23 mouse cellular contexts compared by ENCODE assay signal in genomic region chr6:48185311-48185710, GRCm38 (mm10).
A peak's percentile ranks its signal among the peaks of the same experiment; 100 is the strongest.
DNase-seq lines count a peak whose midpoint lies in the region; TF ChIP-seq lines count a peak whose summit lies in the region.
"Had no signal": no experiment of that assay in that cellular context is flagged by ENCODE, and none has a peak within 500 bp of the region (broad histone marks: within the 10 kb centered on the region; RNA-seq: fewer than 3 reads in every experiment).

No protein-coding gene starts in this region.

- peak; percentile 5 for DNase-seq in retina, embryonic 14.5 days (ENCODE audit: low spot score)
- DNase-seq in retina, postnatal 1 day = no peak
- DNase-seq in CH12.LX (ENCODE audit: extremely low read depth) = peak; percentile 69
- DNase-seq in ES-E14 (ENCODE audit: low read depth, low spot score) = no peak
- peak; percentile 38 for DNase-seq in R1 (ENCODE audit: low read depth, low spot score)
- no peak for DNase-seq in left cerebral cortex, adult 18-20 months (ENCODE audit: low spot score in 2 of 2)
- no peak for DNase-seq in layer of hippocampus, adult 18-20 months (ENCODE audit: low spot score in 2 of 2)
- no peak for DNase-seq in kidney, postnatal 10 days
- DNase-seq: adrenal gland, adult 2 months; adrenal gland, postnatal 10 days; adrenal gland, postnatal 25 days; cerebellum, adult 11 months; cerebellum, adult 18-20 months; cerebellum, adult 8-10 months; cerebellum, adult 9-11 months; cerebellum, postnatal 14 days; cerebellum, postnatal 36 days; embryo, embryonic 11 days had no signal

- H3K4me3 ChIP-seq in CH12.LX (replicated peaks in 1 of 3; ENCODE audit: low read depth in 2 of 3, low read length in 2 of 3, poor library complexity in 1 of 3) (no peak overlapping the region), ES-E14 (ENCODE audit: insufficient read depth in 1 of 2, low read depth in 1 of 2, low read length in 2 of 2, poor library complexity in 1 of 2, severe bottlenecking in 1 of 2) (no peak overlapping the region)
- H3K4me3 ChIP-seq: embryonic facial prominence, embryonic 13.5 days; embryonic facial prominence, embryonic 15.5 days; erythroblast, embryonic 14.5 days; forebrain, embryonic 10.5 days; forebrain, embryonic 12.5 days had no signal

- H3K9ac ChIP-seq in CH12.LX (ENCODE audit: insufficient read depth, low read depth) (no peak overlapping the region), ES-E14 (ENCODE audit: insufficient read depth, low read depth, low read length, poor library complexity, severe bottlenecking) (no peak overlapping the region)
- H3K9ac ChIP-seq: embryonic facial prominence, embryonic 13.5 days; embryonic facial prominence, embryonic 15.5 days; forebrain, embryonic 12.5 days had no signal

- H3K9me3 ChIP-seq in CH12.LX (replicated peaks; ENCODE audit: low read length) (peaks cover 9% of the 10 kb centered on the region), ES-E14 (ENCODE audit: control insufficient read depth, insufficient read depth, low read depth, low read length) (no peaks in the 10 kb centered on the region)
- H3K9me3 ChIP-seq: embryonic facial prominence, embryonic 13.5 days; embryonic facial prominence, embryonic 15.5 days; forebrain, embryonic 10.5 days; forebrain, embryonic 12.5 days had no signal

- no peak for TF ChIP-seq RAD21 in CH12.LX (IDR thresholded peaks at IDR 0.05; ENCODE audit: low read depth, low read length)

- H3K27me3 ChIP-seq in CH12.LX (replicated peaks) = no peaks in the 10 kb centered on the region
- H3K27me3 ChIP-seq: embryonic facial prominence, embryonic 13.5 days; embryonic facial prominence, embryonic 15.5 days; forebrain, embryonic 12.5 days had no signal

- dilution Hi-C loops in CH12.LX (cut with MboI; ENCODE audit: extremely low pct_ligation_motif_present, extremely low pct_unique_long_range_greater_than_20kb, low sequenced_read_pairs) = no loop called here

- no peak for TF ChIP-seq CTCF in CH12.LX (conservative IDR thresholded peaks at IDR 0.05 in 1 of 2, IDR thresholded peaks at IDR 0.05 in 1 of 2; ENCODE audit: low read depth in 2 of 2, low read length in 2 of 2)

- no peak for TF ChIP-seq EP300 in CH12.LX (IDR thresholded peaks at IDR 0.05; ENCODE audit: low read length)

- no peaks in the 10 kb centered on the region for H3K79me2 ChIP-seq in CH12.LX (replicated peaks; ENCODE audit: control insufficient read depth, extremely low read depth, insufficient read depth, poor library complexity, severe bottlenecking)

- no peak for TF ChIP-seq POLR2A in CH12.LX (IDR thresholded peaks at IDR 0.05; ENCODE audit: low read depth, low read length)

- H3K27ac ChIP-seq in CH12.LX (ENCODE audit: insufficient read depth, low read depth) (no peak overlapping the region), ES-E14 (ENCODE audit: insufficient read depth, low read depth, low read length, poor library complexity, severe bottlenecking) (no peak overlapping the region)
- H3K27ac ChIP-seq: embryonic facial prominence, embryonic 13.5 days; embryonic facial prominence, embryonic 15.5 days; forebrain, embryonic 10.5 days; forebrain, embryonic 12.5 days had no signal

- no peaks in the 10 kb centered on the region for H3K36me3 ChIP-seq in CH12.LX (replicated peaks in 1 of 2; ENCODE audit: control insufficient read depth in 1 of 2, insufficient read depth in 1 of 2, low read length in 1 of 2)
- no peaks in the 10 kb centered on the region for H3K36me3 ChIP-seq in ES-E14 (ENCODE audit: control insufficient read depth, insufficient read depth, low read length, poor library complexity, severe bottlenecking)
- H3K36me3 ChIP-seq: embryonic facial prominence, embryonic 13.5 days; embryonic facial prominence, embryonic 15.5 days; forebrain, embryonic 10.5 days; forebrain, embryonic 12.5 days had no signal

- no peak overlapping the region for H3K4me2 ChIP-seq in CH12.LX (ENCODE audit: insufficient read depth, low read depth, poor library complexity, severe bottlenecking)
- H3K4me2 ChIP-seq: embryonic facial prominence, embryonic 13.5 days; embryonic facial prominence, embryonic 15.5 days; forebrain, embryonic 12.5 days had no signal

- in situ Hi-C loops in CH12.LX (cut with MboI; ENCODE audit: low pct_ligation_motif_present, low pct_unique_long_range_greater_than_20kb, low sequenced_read_pairs) = loop anchor here (25.0 kb wide), 1 partner anchor 352 kb away; the partner anchor contains the start of gene Atp6v0e2
- in situ Hi-C loops in ES-E14 (cut with MboI; ENCODE audit: low sequenced_read_pairs in 2 of 2, unreplicated experiment in 2 of 2) = no loop called here

- H3K4me1 ChIP-seq in CH12.LX (ENCODE audit: control insufficient read depth in 1 of 2, insufficient read depth in 2 of 2) (peaks cover 0 to 9% of the 10 kb centered on the region in 2 experiments; a peak in 2 of 4 replicates), ES-E14 (ENCODE audit: control insufficient read depth in 2 of 2, insufficient read depth in 2 of 2, low read length in 2 of 2, poor library complexity in 1 of 2) (no peaks in the 10 kb centered on the region)
- H3K4me1 ChIP-seq: embryonic facial prominence, embryonic 13.5 days; embryonic facial prominence, embryonic 15.5 days; forebrain, embryonic 10.5 days; forebrain, embryonic 12.5 days had no signal

TF ChIP-seq in CH12.LX, 34 proteins besides CTCF, POLR2A, EP300 and RAD21:
- TF ChIP-seq USF1 (IDR thresholded peaks at IDR 0.05; ENCODE audit: low read depth, low read length) = no peak
- no peak for TF ChIP-seq JUN (IDR thresholded peaks at IDR 0.05; ENCODE audit: insufficient read depth, low read depth, low read length)
- TF ChIP-seq MXI1 (IDR thresholded peaks at IDR 0.05; ENCODE audit: low read depth, low read length) = no peak
- no peak for TF ChIP-seq USF2 (conservative IDR thresholded peaks at IDR 0.05; ENCODE audit: low read depth, low read length)
- TF ChIP-seq HCFC1 (IDR thresholded peaks at IDR 0.05; ENCODE audit: low read depth, low read length) = no peak
- TF ChIP-seq TCF12 (IDR thresholded peaks at IDR 0.05; ENCODE audit: low read depth, low read length) = no peak
- TF ChIP-seq BHLHE40 (IDR thresholded peaks at IDR 0.05; ENCODE audit: low read depth, low read length) = no peak
- no peak for TF ChIP-seq TBP (conservative IDR thresholded peaks at IDR 0.05; ENCODE audit: low read depth, low read length)
- no peak for TF ChIP-seq IRF4 (IDR thresholded peaks at IDR 0.05; ENCODE audit: low read depth, low read length)
- TF ChIP-seq CHD2 (IDR thresholded peaks at IDR 0.05; ENCODE audit: low read length) = no peak
- no peak for TF ChIP-seq PAX5 (IDR thresholded peaks at IDR 0.05; ENCODE audit: low read length)
- TF ChIP-seq MAZ (IDR thresholded peaks at IDR 0.05; ENCODE audit: low read depth, low read length) = no peak
- no peak for TF ChIP-seq KAT2A (IDR thresholded peaks at IDR 0.05; ENCODE audit: insufficient replicate concordance, low read length)

TF ChIP-seq in ES-E14, 5 proteins besides CTCF, POLR2A, EP300 and RAD21:
- no peak for TF ChIP-seq ZC3H11A (IDR thresholded peaks at IDR 0.05; ENCODE audit: borderline replicate concordance, low read depth, low read length)
- TF ChIP-seq ZNF384 (IDR thresholded peaks at IDR 0.05; ENCODE audit: low read depth, low read length) = peak; percentile 82
- no peak for TF ChIP-seq MAFK (IDR thresholded peaks at IDR 0.05; ENCODE audit: insufficient read depth, low read depth, low read length)

Comparison
In these comparisons a context has a peak if more than half of its experiments do, and no peak if none do; other contexts are left out.
1. DNase-seq: peak in retina, embryonic 14.5 days (single experiment), CH12.LX (single experiment) and R1 (single experiment); none in retina, postnatal 1 day (single experiment), ES-E14 (single experiment), left cerebral cortex, adult 18-20 months (0 of 2), layer of hippocampus, adult 18-20 months (0 of 2) and kidney, postnatal 10 days (single experiment).